11 mouse cellular contexts compared by ENCODE assay signal in genomic region chr10:82661820-82662219, GRCm38 (mm10). TPM values are rescaled to one million over a fixed set of nuclear protein-coding genes. Genes with fewer than 3 reads are reported as not detected.
DNase-seq lines count a peak whose midpoint lies in the region; ATAC-seq lines count a peak whose summit lies in the region.
"Had no signal": no experiment of that assay in that cellular context is flagged by ENCODE, and none has a peak within 500 bp of the region (broad histone marks: within the 10 kb centered on the region; RNA-seq: fewer than 3 reads in every experiment).

No protein-coding gene starts in this region.

- peak; percentile 52 for DNase-seq in cerebellum, adult 11-12 months
- no peak for DNase-seq in cerebellum, adult 11 months
- DNase-seq in CD4-positive, CD25-positive, alpha-beta regulatory T cell, adult 2 months (ENCODE audit: low read depth, low spot score): peak; percentile 9
- peak; percentile 22 for DNase-seq in naive thymus-derived CD4-positive, alpha-beta T cell, adult 2 months (ENCODE audit: low read depth)
- DNase-seq in B cell, adult 2 months: no peak
- no peak for DNase-seq in embryo, embryonic 10.5 days (ENCODE audit: low spot score)
- DNase-seq in heart, adult 18-20 months: no peak
- DNase-seq: adrenal gland, postnatal 14 days; embryo, embryonic 11 days; liver, postnatal 0 days had no signal

- ATAC-seq in frontal cortex, adult (ENCODE audit: low TSS enrichment): peak; percentile 86
- ATAC-seq: liver, postnatal 0 days had no signal

RNA-seq across cellular contexts. Expression of gene Glt8d2, which starts 28.6 kb away (rescaled TPM):
- 1 to 10 TPM; 2.1 to 3.0 TPM for total RNA-seq in heart, adult 18-20 months (2021)

RNA-seq across cellular contexts. Expression of gene Tdg, which starts 32.2 kb away (rescaled TPM):
- 1 to 10 TPM; 8.6 to 9.6 TPM for total RNA-seq in heart, adult 18-20 months (2021)

RNA-seq across cellular contexts. Expression of gene Hcfc2, which starts 34.1 kb away (rescaled TPM):
- 10 to 100 TPM; 29.9 to 32.3 TPM for total RNA-seq in heart, adult 18-20 months (2021)

RNA-seq across cellular contexts. Expression of gene 1190007I07Rik, which starts 38.8 kb away (rescaled TPM):
- total RNA-seq in heart, adult 18-20 months (2021): 10 to 100 TPM; 27.6 to 35.3 TPM

Comparison
In these comparisons a context has a peak if more than half of its experiments do, and no peak if none do; other contexts are left out.
1. DNase-seq: peak in cerebellum, adult 11-12 months (single experiment), CD4-positive, CD25-positive, alpha-beta regulatory T cell, adult 2 months (single experiment) and naive thymus-derived CD4-positive, alpha-beta T cell, adult 2 months (single experiment); none in cerebellum, adult 11 months (single experiment), B cell, adult 2 months (0 of 2), embryo, embryonic 10.5 days (single experiment) and heart, adult 18-20 months (0 of 2).